Mouse (Mus musculus) embryonic fibroblast, embryonic 13.5 days (primary cell): ENCODE data around the gene Coq9.

Experiments used
- CTCF ChIP-seq: IDR thresholded peaks from 2 replicates; pipeline ENCODE4 v1.5.1; 2011; ENCODE audit warnings: mild to moderate bottlenecking, control low read depth, low read length, moderate library complexity, borderline replicate concordance; ENCODE audit not compliant: insufficient read depth
- POLR2A ChIP-seq: IDR thresholded peaks from 2 replicates; pipeline ENCODE4 v1.6.1; 2011; ENCODE audit warnings: low read depth, mild to moderate bottlenecking, control low read depth, low read length, moderate library complexity

DNA sequence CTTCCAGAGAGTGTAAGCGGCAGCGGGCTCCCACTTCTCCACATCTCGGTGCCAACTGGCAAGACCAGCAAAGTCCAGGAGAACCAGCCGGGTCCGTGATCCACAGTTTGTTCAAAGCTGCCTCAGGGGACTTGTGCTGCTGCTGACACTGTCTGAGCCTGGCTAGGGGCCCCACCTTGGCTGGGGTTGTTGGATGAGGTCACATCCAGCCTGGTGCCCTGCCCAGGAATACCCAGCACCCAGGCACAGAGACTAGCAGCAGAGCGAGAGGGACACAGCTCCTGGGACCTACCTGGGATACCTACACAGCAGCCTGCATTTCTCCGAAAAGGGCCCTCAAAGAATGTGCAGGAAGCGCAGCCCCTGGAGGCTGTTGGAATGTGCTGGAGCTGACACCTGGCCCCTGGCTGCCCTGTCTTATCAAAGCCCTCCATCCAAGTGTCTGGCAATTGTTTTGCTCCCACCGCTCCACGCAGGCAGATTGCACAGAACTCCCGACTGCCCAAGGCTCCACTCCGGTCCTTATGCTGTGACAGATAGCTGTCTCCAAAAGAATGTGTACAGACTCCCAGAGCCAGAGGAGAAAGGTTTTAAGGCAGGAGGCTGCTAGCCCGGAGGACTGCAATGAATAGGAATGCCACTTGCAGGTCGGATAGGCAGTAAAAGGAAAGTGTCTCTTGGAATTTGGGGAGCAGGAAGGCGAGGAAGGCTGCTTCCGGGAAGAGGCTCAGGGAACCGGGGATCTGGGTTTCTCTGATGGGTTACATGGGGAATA lies 37.2 kb downstream of the Coq9 start:
- no peak for TF ChIP-seq CTCF
- TF ChIP-seq POLR2A, result no peak
